Mouse (Mus musculus) intestine, embryonic 14.5 days (tissue): Measurements from ENCODE around the gene Mios. TPM values are rescaled to one million over a fixed set of nuclear protein-coding genes. Genes with fewer than 3 reads are reported as not detected.

Experiments
- ATAC-seq: fragments of 200-750 bp; cut with Nextera tagmentation; replicated peaks from 2 replicates; pipeline ENCODE4 v1.8.0; 2017; ENCODE audit warnings: low read depth, moderate number of reproducible peaks, moderate TSS enrichment, moderate library complexity; ENCODE audit not compliant: low FRiP score, low TSS enrichment
- DNase-seq: peaks from one replicate; pipeline ENCODE4 v3.0.0-alpha.2; 2018; ENCODE audit warnings: low spot score
- H3K27ac ChIP-seq: fragments of 300-500 bp; sonication (generic); 2 replicates; pipeline ENCODE4 v1.5.1; 2014; ENCODE audit warnings: low read depth, mild to moderate bottlenecking, control low read depth
- H3K27me3 ChIP-seq: fragments of 300-500 bp; sonication (generic); replicated peaks from 2 replicates; pipeline ENCODE4 v1.6.1; 2014; ENCODE audit warnings: low read length, control low read depth; ENCODE audit not compliant: control insufficient read depth, insufficient read depth
- H3K36me3 ChIP-seq: fragments of 300-500 bp; sonication (generic); 2 replicates; pipeline ENCODE4 v1.6.1; 2014; ENCODE audit warnings: low read length, control low read depth; ENCODE audit not compliant: control insufficient read depth, insufficient read depth
- H3K4me1 ChIP-seq: fragments of 300-500 bp; sonication (generic); replicated peaks from 2 replicates; pipeline ENCODE4 v1.6.1; 2014; ENCODE audit warnings: low read length, control low read depth, mixed read lengths; ENCODE audit not compliant: control insufficient read depth, insufficient read depth
- H3K4me2 ChIP-seq: fragments of 300-500 bp; sonication (generic); 2 replicates; pipeline ENCODE4 v1.6.1; 2014; ENCODE audit warnings: low read length
- H3K4me3 ChIP-seq: fragments of 300-500 bp; sonication (generic); 2 replicates; pipeline ENCODE4 v1.5.1; 2014; ENCODE audit warnings: low read depth, low read length, control low read depth, mixed read lengths
- H3K9ac ChIP-seq: fragments of 300-500 bp; sonication (generic); 2 replicates; pipeline ENCODE4 v1.6.1; 2014; ENCODE audit warnings: mild to moderate bottlenecking, low read length
- H3K9me3 ChIP-seq: fragments of 300-500 bp; sonication (generic); 2 replicates; pipeline ENCODE4 v1.6.1; 2016; ENCODE audit warnings: low read length, control low read depth; ENCODE audit not compliant: control insufficient read depth
- WGBS: fragments of 180-500 bp; shearing (Covaris S2); extraction: QIAGEN DNeasy Blood & Tissue Kit; methylation state at CpG from one replicate; pipeline ENCODE4 v1.1.7; 2014; 5-methylcytosine and 5-hydroxymethylcytosine counted together
- polyA plus RNA-seq: library from polyadenylated mRNA; unstranded; fragments of >200 nt; fragmentation: Nextera tagmentation; extraction: Ambion mirVana; gene quantifications from 2 replicates; pipeline ENCODE4 v1.2.1, GENCODE M21; 2014

The Mios gene
- polyA plus RNA-seq, 1 experiment from 2014 or later, result 25.2 TPM

GRCm38 (mm10) chr6:8259004-8259666 lies 50.1 kb downstream of the Mios start, which contains the start of the genes Rpa3, Umad1 and Gm45062:
TSS of gene Rpa3 (minus strand) at chr6:8259173.
TSS of gene Umad1 (plus strand) at chr6:8259288.
TSS of gene Gm45062 (plus strand) at chr6:8259450.
- under 1% methylated on average over 64 of the region's 64 CpGs for WGBS
- H3K27ac ChIP-seq, result peak within 1 kb of the TSS; percentile 54; the same call in 1 of the 2 replicates
- peaks cover 16% of the 10 kb centered on the region; the same call in 1 of the 2 replicates for H3K36me3 ChIP-seq
- peak; percentile 100 for ATAC-seq
- peak within 1 kb of the TSS; percentile 88 for H3K4me2 ChIP-seq
- H3K9ac ChIP-seq, result peak within 1 kb of the TSS; percentile 72
- no peaks in the 10 kb centered on the region for H3K9me3 ChIP-seq
- no peaks in the 10 kb centered on the region for H3K27me3 ChIP-seq
- peak; percentile 93 for DNase-seq
- H3K4me3 ChIP-seq, result peak within 1 kb of the TSS; percentile 62
- H3K4me1 ChIP-seq, result no peaks in the 10 kb centered on the region; the same call in 1 of the 2 replicates

- Histone ChIP-seq H3K27me3 (no peaks in the 10 kb centered on the region), H3K4me2 (peak overlapping the region; percentile 88), H3K27ac (no peak overlapping the region), H3K4me3 (peak overlapping the region; percentile 62), H3K36me3 (peaks cover 13% of the 10 kb centered on the region; the same call in 1 of the 2 replicates), H3K9ac (peak overlapping the region; percentile 72), H3K9me3 (no peaks in the 10 kb centered on the region), H3K4me1 (no peaks in the 10 kb centered on the region; the same call in 1 of the 2 replicates)
- 0% methylated on average over 8 of the region's 8 CpGs for WGBS
- DNase-seq, result no peak
- ATAC-seq, result no peak
Observed at GRCm38 (mm10) chr6:8259667-8260044, 50.6 kb downstream of the Mios start.

- 80% methylated on average over 3 of the region's 3 CpGs for WGBS
- ATAC-seq, result no peak
Observed at GRCm38 (mm10) chr6:8271047-8271446, 62.0 kb downstream of the Mios start.

GRCm38 (mm10) chr6:8274387-8275054 lies 65.5 kb downstream of the Mios start:
- ATAC-seq (no peak), DNase-seq (peak; percentile 71)
- H3K9me3 ChIP-seq, result no peaks in the 10 kb centered on the region
- H3K4me2 ChIP-seq, result no peak overlapping the region
- H3K4me1 ChIP-seq, result no peaks in the 10 kb centered on the region
- H3K9ac ChIP-seq, result no peak overlapping the region
- 37% methylated on average over 6 of the region's 6 CpGs for WGBS
- no peak overlapping the region for H3K27ac ChIP-seq
- H3K36me3 ChIP-seq, result no peaks in the 10 kb centered on the region
- no peak overlapping the region for H3K4me3 ChIP-seq
- H3K27me3 ChIP-seq, result no peaks in the 10 kb centered on the region

More at GRCm38 (mm10) chr6:8271047-8271446, 62.0 kb downstream of the Mios start:
- H3K36me3 ChIP-seq, result no peaks in the 10 kb centered on the region
- no peak for DNase-seq
- H3K27ac ChIP-seq, result no peak overlapping the region
- no peaks in the 10 kb centered on the region for H3K4me1 ChIP-seq
- no peak overlapping the region for H3K9ac ChIP-seq
- no peak overlapping the region for H3K4me2 ChIP-seq
- no peaks in the 10 kb centered on the region for H3K27me3 ChIP-seq
- no peak overlapping the region for H3K4me3 ChIP-seq
- H3K9me3 ChIP-seq, result no peaks in the 10 kb centered on the region

GRCm38 (mm10) chr6:8275098-8275497 lies 66.1 kb downstream of the Mios start:
- Histone ChIP-seq H3K4me1 (no peaks in the 10 kb centered on the region), H3K4me3 (no peak overlapping the region), H3K9ac (no peak overlapping the region), H3K9me3 (no peaks in the 10 kb centered on the region), H3K36me3 (no peaks in the 10 kb centered on the region), H3K27me3 (no peaks in the 10 kb centered on the region), H3K27ac (no peak overlapping the region), H3K4me2 (no peak overlapping the region)
- DNase-seq (no peak), ATAC-seq (no peak)
- 0% methylated on average over 1 of the region's 1 CpGs for WGBS

- H3K27me3 ChIP-seq, result no peaks in the 10 kb centered on the region
- H3K9me3 ChIP-seq, result no peaks in the 10 kb centered on the region
- H3K36me3 ChIP-seq, result no peaks in the 10 kb centered on the region
- ATAC-seq (0 out of 2 replicates have a peak, but pooled peaks have one; percentile 40), DNase-seq (no peak)
- H3K4me3 ChIP-seq, result no peak overlapping the region
- 63% methylated on average over 4 of the region's 4 CpGs for WGBS
- H3K9ac ChIP-seq, result no peak overlapping the region
- H3K4me2 ChIP-seq, result no peak overlapping the region
- H3K27ac ChIP-seq, result no peak overlapping the region
- no peaks in the 10 kb centered on the region for H3K4me1 ChIP-seq
Observed at GRCm38 (mm10) chr6:8276431-8276830, 67.4 kb downstream of the Mios start.

- ATAC-seq (no peak), DNase-seq (no peak)
- H3K4me3 ChIP-seq, result no peak overlapping the region
- no peaks in the 10 kb centered on the region for H3K4me1 ChIP-seq
- no peak overlapping the region for H3K27ac ChIP-seq
- 78% methylated on average over 5 of the region's 5 CpGs for WGBS
- no peak overlapping the region for H3K4me2 ChIP-seq
- H3K9me3 ChIP-seq, result no peaks in the 10 kb centered on the region
- no peaks in the 10 kb centered on the region for H3K36me3 ChIP-seq
- no peaks in the 10 kb centered on the region for H3K27me3 ChIP-seq
- no peak overlapping the region for H3K9ac ChIP-seq
Observed at GRCm38 (mm10) chr6:8278426-8279002, 69.5 kb downstream of the Mios start.

- ATAC-seq, result no peak
- no peak overlapping the region for H3K27ac ChIP-seq
- no peak overlapping the region for H3K4me2 ChIP-seq
- H3K4me1 ChIP-seq, result no peaks in the 10 kb centered on the region
- no peaks in the 10 kb centered on the region for H3K27me3 ChIP-seq
- no peak for DNase-seq
- 88% methylated on average over 4 of the region's 4 CpGs for WGBS
- H3K36me3 ChIP-seq, result no peaks in the 10 kb centered on the region
- no peak overlapping the region for H3K9ac ChIP-seq
- H3K9me3 ChIP-seq, result no peaks in the 10 kb centered on the region
- no peak overlapping the region for H3K4me3 ChIP-seq
Observed at GRCm38 (mm10) chr6:8283255-8283654, 74.2 kb downstream of the Mios start.
